Mouse (Mus musculus) liver, postnatal 0 days (tissue): ENCODE data around the gene Sco2.

Experiments used
- CTCF ChIP-seq: sonication (generic); IDR thresholded peaks from 2 replicates; pipeline ENCODE4 v1.5.1; 2016; ENCODE audit warnings: antibody characterized with exemption, low read depth
- EP300 ChIP-seq: IDR thresholded peaks from 2 replicates; pipeline ENCODE4 v1.6.1; 2016; ENCODE audit warnings: antibody characterized with exemption, low read depth, mild to moderate bottlenecking

- TF ChIP-seq CTCF (no peak), EP300 (no peak)
These were observed 34.0 kb downstream of the Sco2 start for GRCm38 (mm10) chr15:89339696-89340095.
